Mouse (Mus musculus): ENCODE data around the gene Efna5. TPM values are rescaled to one million over a fixed set of nuclear protein-coding genes. Genes with fewer than 3 reads are reported as not detected.

Gene Efna5
- polyA plus RNA-seq, 1 experiment from 2014 or later = 70.3 TPM

DNA sequence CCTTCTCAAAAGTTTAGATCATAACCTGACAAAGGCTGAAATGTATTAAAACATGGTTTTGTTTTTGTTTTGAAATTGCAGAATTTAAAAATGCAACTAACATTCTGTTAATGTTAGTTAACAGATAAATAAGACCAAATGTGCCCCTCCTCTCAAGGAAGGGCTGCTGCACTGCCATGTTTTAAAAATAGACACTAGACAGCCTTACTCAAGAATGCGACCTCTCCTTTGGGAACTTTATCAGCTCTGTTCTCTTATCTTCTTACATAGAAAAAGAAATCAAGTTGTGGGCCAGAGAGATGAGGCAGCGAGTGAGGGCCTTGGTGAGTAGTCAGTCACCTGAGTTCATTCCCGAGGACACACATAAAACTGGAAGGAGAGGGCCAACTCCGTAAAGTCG is 158.2 kb downstream of the Efna5 start:
- ATAC-seq (replicated peaks; ENCODE audit: insufficient number of reproducible peaks, low FRiP score, low TSS enrichment, low read depth) = no peak
- Histone ChIP-seq H3K36me3 (replicated peaks; ENCODE audit: control insufficient read depth, insufficient read depth, low read depth, low read length) (no peaks in the 10 kb centered on the region), H3K27ac (replicated peaks; ENCODE audit: low read depth, low read length) (no peak overlapping the region), H3K27me3 (ENCODE audit: control insufficient read depth, insufficient read depth, low read length) (no peaks in the 10 kb centered on the region), H3K9me3 (replicated peaks; ENCODE audit: control insufficient read depth, low read length) (no peaks in the 10 kb centered on the region), H3K4me1 (ENCODE audit: control insufficient read depth, insufficient read depth, low read length) (no peaks in the 10 kb centered on the region), H3K4me2 (ENCODE audit: low read depth, low read length) (no peak overlapping the region), H3K4me3 (ENCODE audit: low read depth, low read length) (no peak overlapping the region), H3K9ac (replicated peaks; ENCODE audit: low read length) (no peak overlapping the region)
- WGBS = 81% methylated on average over 5 of the region's 5 CpGs
- no peak for DNase-seq (ENCODE audit: low spot score)

DNA sequence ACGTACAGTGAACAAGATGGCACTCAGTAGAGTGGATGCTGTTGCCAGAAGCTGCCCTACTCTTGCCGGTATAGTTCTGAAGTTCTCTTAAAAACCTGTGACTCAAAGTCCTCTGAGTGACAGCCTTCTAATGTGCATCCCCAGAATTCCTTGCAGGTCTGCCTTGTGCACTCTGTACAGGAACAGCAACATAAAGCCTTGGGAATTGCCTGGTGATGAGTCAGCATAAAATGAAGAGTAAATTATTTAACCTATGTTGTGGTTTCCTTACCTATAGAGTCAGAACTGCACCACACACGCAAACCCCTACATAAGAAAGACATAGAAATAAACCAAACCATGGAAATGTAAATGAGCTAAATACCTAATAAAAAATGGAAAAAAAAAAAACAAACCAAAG is 159.5 kb downstream of the Efna5 start:
- Histone ChIP-seq H3K27ac (replicated peaks; ENCODE audit: low read depth, low read length) (no peak overlapping the region), H3K4me2 (ENCODE audit: low read depth, low read length) (no peak overlapping the region), H3K4me3 (ENCODE audit: low read depth, low read length) (no peak overlapping the region), H3K9me3 (replicated peaks; ENCODE audit: control insufficient read depth, low read length) (no peaks in the 10 kb centered on the region), H3K27me3 (ENCODE audit: control insufficient read depth, insufficient read depth, low read length) (no peaks in the 10 kb centered on the region), H3K36me3 (replicated peaks; ENCODE audit: control insufficient read depth, insufficient read depth, low read depth, low read length) (no peaks in the 10 kb centered on the region), H3K9ac (replicated peaks; ENCODE audit: low read length) (no peak overlapping the region), H3K4me1 (ENCODE audit: control insufficient read depth, insufficient read depth, low read length) (no peaks in the 10 kb centered on the region)
- no peak for ATAC-seq (replicated peaks; ENCODE audit: insufficient number of reproducible peaks, low FRiP score, low TSS enrichment, low read depth)
- DNase-seq (ENCODE audit: low spot score) = no peak
- 90% methylated on average over 3 of the region's 3 CpGs for WGBS

DNA sequence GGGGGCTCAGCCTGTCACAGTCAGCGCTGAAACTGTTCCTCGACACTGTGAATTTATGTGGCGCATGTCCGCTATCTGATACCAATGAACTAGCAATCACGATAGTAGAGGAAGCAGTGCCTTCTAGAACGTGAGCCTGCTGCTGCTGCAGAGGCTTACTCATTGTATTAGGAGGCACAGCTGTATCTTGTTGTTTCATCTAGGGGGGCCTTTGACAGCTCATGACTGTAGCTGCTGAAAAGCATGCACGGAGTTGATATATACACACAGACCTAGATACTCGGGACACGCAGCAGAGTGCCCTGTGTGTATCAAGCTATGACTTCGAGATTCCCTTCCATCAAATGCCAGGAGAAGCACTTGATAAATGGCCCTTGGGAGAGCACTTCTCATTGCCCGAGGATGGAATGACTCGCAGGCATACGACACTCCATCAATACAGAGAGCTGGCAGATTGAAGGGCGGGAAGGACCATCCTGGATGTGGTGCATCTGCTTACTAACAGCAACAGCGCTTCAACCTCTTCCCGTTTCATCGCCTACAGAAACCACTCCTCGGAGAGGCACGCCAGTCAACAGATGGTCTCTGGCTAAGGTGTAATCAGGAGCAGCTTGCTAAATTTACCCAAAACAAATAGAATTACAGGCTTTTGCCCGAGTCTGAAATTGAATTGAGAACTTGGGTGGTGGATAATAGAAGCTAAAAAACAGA is 160.2 kb downstream of the Efna5 start:
- H3K9me3 ChIP-seq (replicated peaks; ENCODE audit: control insufficient read depth, low read length) = no peaks in the 10 kb centered on the region
- H3K27me3 ChIP-seq (ENCODE audit: control insufficient read depth, insufficient read depth, low read length) = no peaks in the 10 kb centered on the region
- 74% methylated on average over 20 of the region's 20 CpGs for WGBS
- no peak overlapping the region for H3K9ac ChIP-seq (replicated peaks; ENCODE audit: low read length)
- H3K4me3 ChIP-seq (ENCODE audit: low read depth, low read length) = no peak overlapping the region
- H3K4me1 ChIP-seq (ENCODE audit: control insufficient read depth, insufficient read depth, low read length) = no peaks in the 10 kb centered on the region
- no peak overlapping the region for H3K4me2 ChIP-seq (ENCODE audit: low read depth, low read length)
- H3K27ac ChIP-seq (replicated peaks; ENCODE audit: low read depth, low read length) = no peak overlapping the region
- no peaks in the 10 kb centered on the region for H3K36me3 ChIP-seq (replicated peaks; ENCODE audit: control insufficient read depth, insufficient read depth, low read depth, low read length)
- ATAC-seq (replicated peaks; ENCODE audit: insufficient number of reproducible peaks, low FRiP score, low TSS enrichment, low read depth) (peak; percentile 18; the same call in 1 of the 2 replicates), DNase-seq (ENCODE audit: low spot score) (no peak)

DNA sequence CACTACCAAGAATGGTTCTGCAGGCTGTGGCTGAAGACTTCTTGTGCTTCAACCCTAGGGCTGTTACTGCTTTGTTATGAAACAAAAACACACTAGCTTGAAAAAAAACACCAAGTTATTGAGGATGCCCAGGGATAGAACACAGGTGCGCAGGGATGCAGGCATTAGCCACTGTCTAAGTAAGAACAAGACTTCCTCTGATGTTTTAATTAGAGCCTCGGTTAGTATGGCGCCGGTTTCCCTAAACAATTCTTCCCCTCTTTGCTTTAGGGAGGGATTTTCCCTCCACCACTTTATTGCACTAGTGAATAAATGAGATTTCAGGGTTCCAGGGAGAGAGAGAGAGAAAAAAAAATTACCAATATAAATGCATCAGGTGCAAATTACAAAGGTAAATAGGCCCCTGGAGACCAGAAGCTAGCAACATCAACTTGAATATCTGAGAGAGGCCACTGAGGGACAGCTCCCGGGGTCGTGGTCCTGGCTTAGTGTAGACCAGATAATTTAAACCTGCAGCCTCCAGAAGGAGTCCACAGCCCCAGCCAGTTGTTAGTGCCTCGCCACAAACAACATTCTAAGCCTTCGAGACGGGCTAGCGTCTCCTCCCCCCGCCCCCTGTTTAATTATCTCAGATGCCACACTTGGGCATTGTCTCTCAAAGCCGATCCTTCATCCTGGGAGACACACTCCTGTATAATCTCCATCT is 163.5 kb downstream of the Efna5 start:
- WGBS = 34% methylated on average over 12 of the region's 12 CpGs
- ATAC-seq (replicated peaks; ENCODE audit: insufficient number of reproducible peaks, low FRiP score, low TSS enrichment, low read depth) (no peak), DNase-seq (ENCODE audit: low spot score) (no peak)
- Histone ChIP-seq H3K4me2 (ENCODE audit: low read depth, low read length) (no peak overlapping the region), H3K27me3 (ENCODE audit: control insufficient read depth, insufficient read depth, low read length) (no peaks in the 10 kb centered on the region), H3K9ac (replicated peaks; ENCODE audit: low read length) (no peak overlapping the region), H3K4me1 (ENCODE audit: control insufficient read depth, insufficient read depth, low read length) (no peaks in the 10 kb centered on the region), H3K4me3 (ENCODE audit: low read depth, low read length) (no peak overlapping the region), H3K36me3 (replicated peaks; ENCODE audit: control insufficient read depth, insufficient read depth, low read depth, low read length) (no peaks in the 10 kb centered on the region), H3K9me3 (replicated peaks; ENCODE audit: control insufficient read depth, low read length) (no peaks in the 10 kb centered on the region), H3K27ac (replicated peaks; ENCODE audit: low read depth, low read length) (no peak overlapping the region)

- Histone ChIP-seq H3K9ac (replicated peaks; ENCODE audit: low read length) (no peak overlapping the region), H3K4me2 (ENCODE audit: low read depth, low read length) (no peak overlapping the region), H3K4me1 (ENCODE audit: control insufficient read depth, insufficient read depth, low read length) (no peaks in the 10 kb centered on the region), H3K27me3 (ENCODE audit: control insufficient read depth, insufficient read depth, low read length) (no peaks in the 10 kb centered on the region), H3K27ac (replicated peaks; ENCODE audit: low read depth, low read length) (no peak overlapping the region), H3K36me3 (replicated peaks; ENCODE audit: control insufficient read depth, insufficient read depth, low read depth, low read length) (no peaks in the 10 kb centered on the region), H3K9me3 (replicated peaks; ENCODE audit: control insufficient read depth, low read length) (no peaks in the 10 kb centered on the region), H3K4me3 (ENCODE audit: low read depth, low read length) (no peak overlapping the region)
- DNase-seq (ENCODE audit: low spot score) (no peak), ATAC-seq (replicated peaks; ENCODE audit: insufficient number of reproducible peaks, low FRiP score, low TSS enrichment, low read depth) (no peak)
- 93% methylated on average over 3 of the region's 3 CpGs for WGBS
Observed at GRCm38 (mm10) chr17:62713455-62713854, 167.7 kb downstream of the Efna5 start.

DNA sequence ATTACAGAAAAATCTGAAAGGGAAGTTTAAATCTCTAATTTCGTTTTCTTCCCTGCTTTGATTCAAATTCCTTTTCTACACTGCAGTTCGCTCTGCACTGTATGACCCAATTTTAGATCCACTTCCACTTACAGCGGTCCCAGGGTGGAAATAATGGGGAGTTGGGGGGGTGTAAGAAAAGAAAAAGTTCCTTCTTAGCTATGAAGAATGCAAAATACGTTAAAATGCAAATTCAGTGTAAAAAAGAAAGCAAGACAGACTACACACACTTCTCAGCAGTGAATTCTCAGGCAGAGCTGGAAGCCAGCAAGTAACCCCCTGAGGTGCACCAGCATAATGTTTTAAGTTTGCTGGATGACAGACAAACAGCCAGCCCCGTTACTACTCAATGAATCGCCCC is 174.7 kb downstream of the Efna5 start:
- ATAC-seq (replicated peaks; ENCODE audit: insufficient number of reproducible peaks, low FRiP score, low TSS enrichment, low read depth) (no peak), DNase-seq (ENCODE audit: low spot score) (no peak)
- 58% methylated on average over 6 of the region's 6 CpGs for WGBS
- no peaks in the 10 kb centered on the region for H3K4me1 ChIP-seq (ENCODE audit: control insufficient read depth, insufficient read depth, low read length)
- H3K27ac ChIP-seq (replicated peaks; ENCODE audit: low read depth, low read length) = no peak overlapping the region
- no peak overlapping the region for H3K9ac ChIP-seq (replicated peaks; ENCODE audit: low read length)
- no peaks in the 10 kb centered on the region for H3K9me3 ChIP-seq (replicated peaks; ENCODE audit: control insufficient read depth, low read length)
- H3K27me3 ChIP-seq (ENCODE audit: control insufficient read depth, insufficient read depth, low read length) = no peaks in the 10 kb centered on the region
- H3K4me3 ChIP-seq (ENCODE audit: low read depth, low read length) = no peak overlapping the region
- H3K4me2 ChIP-seq (ENCODE audit: low read depth, low read length) = no peak overlapping the region
- H3K36me3 ChIP-seq (replicated peaks; ENCODE audit: control insufficient read depth, insufficient read depth, low read depth, low read length) = no peaks in the 10 kb centered on the region

GRCm38 (mm10) chr17:62702020-62702814 is 178.9 kb downstream of the Efna5 start:
- H3K4me3 ChIP-seq (ENCODE audit: low read depth, low read length) = no peak overlapping the region
- no peaks in the 10 kb centered on the region for H3K27me3 ChIP-seq (ENCODE audit: control insufficient read depth, insufficient read depth, low read length)
- ATAC-seq (replicated peaks; ENCODE audit: insufficient number of reproducible peaks, low FRiP score, low TSS enrichment, low read depth) (no peak), DNase-seq (ENCODE audit: low spot score) (no peak)
- no peaks in the 10 kb centered on the region for H3K36me3 ChIP-seq (replicated peaks; ENCODE audit: control insufficient read depth, insufficient read depth, low read depth, low read length)
- no peaks in the 10 kb centered on the region for H3K4me1 ChIP-seq (ENCODE audit: control insufficient read depth, insufficient read depth, low read length)
- H3K9ac ChIP-seq (replicated peaks; ENCODE audit: low read length) = no peak overlapping the region
- H3K4me2 ChIP-seq (ENCODE audit: low read depth, low read length) = no peak overlapping the region
- H3K9me3 ChIP-seq (replicated peaks; ENCODE audit: control insufficient read depth, low read length) = no peaks in the 10 kb centered on the region
- WGBS = 33% methylated on average over 9 of the region's 9 CpGs
- H3K27ac ChIP-seq (replicated peaks; ENCODE audit: low read depth, low read length) = no peak overlapping the region
